Mouse (Mus musculus): ENCODE data around the gene Mst1r. TPM values are rescaled to one million over a fixed set of nuclear protein-coding genes. Genes with fewer than 3 reads are reported as not detected.

The Mst1r gene
- polyA plus RNA-seq, 1 experiment from 2014 or later = 2.8 TPM

- peaks cover 6% of the 10 kb centered on the region for H3K4me1 ChIP-seq (ENCODE audit: insufficient read depth, low read length)
Observed at GRCm38 (mm10) chr9:107890260-107890659, 16.4 kb upstream of the Mst1r start.

GRCm38 (mm10) chr9:107891023-107891422 is 15.7 kb upstream of the Mst1r start:
- Histone ChIP-seq H3K4me3 (ENCODE audit: low read length) (no peak overlapping the region), H3K27me3 (ENCODE audit: insufficient read depth, low read length) (peaks cover 2% of the 10 kb centered on the region; the same call in 1 of the 2 replicates), H3K36me3 (ENCODE audit: insufficient read depth, low read length) (no peaks in the 10 kb centered on the region), H3K9me3 (ENCODE audit: low read length) (no peaks in the 10 kb centered on the region), H3K27ac (ENCODE audit: low read length) (no peak overlapping the region), H3K9ac (replicated peaks; ENCODE audit: low read length) (no peak overlapping the region), H3K4me2 (replicated peaks; ENCODE audit: low read depth, low read length) (no peak overlapping the region), H3K4me1 (ENCODE audit: insufficient read depth, low read length) (peaks cover 6% of the 10 kb centered on the region)
- WGBS = 96% methylated on average over 1 of the region's 1 CpGs
- no peak for ATAC-seq (ENCODE audit: low FRiP score, low TSS enrichment)

More at GRCm38 (mm10) chr9:107890260-107890659, 16.4 kb upstream of the Mst1r start:
- no peaks in the 10 kb centered on the region for H3K9me3 ChIP-seq (ENCODE audit: low read length)
- H3K36me3 ChIP-seq (ENCODE audit: insufficient read depth, low read length) = no peaks in the 10 kb centered on the region
- H3K4me3 ChIP-seq (ENCODE audit: low read length) = no peak overlapping the region
- H3K27ac ChIP-seq (ENCODE audit: low read length) = no peak overlapping the region
- ATAC-seq (ENCODE audit: low FRiP score, low TSS enrichment) = no peak
- H3K4me2 ChIP-seq (replicated peaks; ENCODE audit: low read depth, low read length) = no peak overlapping the region
- H3K9ac ChIP-seq (replicated peaks; ENCODE audit: low read length) = no peak overlapping the region
- H3K27me3 ChIP-seq (ENCODE audit: insufficient read depth, low read length) = peaks cover 2% of the 10 kb centered on the region; the same call in 1 of the 2 replicates
- WGBS = 85% methylated on average over 6 of the region's 6 CpGs

DNA sequence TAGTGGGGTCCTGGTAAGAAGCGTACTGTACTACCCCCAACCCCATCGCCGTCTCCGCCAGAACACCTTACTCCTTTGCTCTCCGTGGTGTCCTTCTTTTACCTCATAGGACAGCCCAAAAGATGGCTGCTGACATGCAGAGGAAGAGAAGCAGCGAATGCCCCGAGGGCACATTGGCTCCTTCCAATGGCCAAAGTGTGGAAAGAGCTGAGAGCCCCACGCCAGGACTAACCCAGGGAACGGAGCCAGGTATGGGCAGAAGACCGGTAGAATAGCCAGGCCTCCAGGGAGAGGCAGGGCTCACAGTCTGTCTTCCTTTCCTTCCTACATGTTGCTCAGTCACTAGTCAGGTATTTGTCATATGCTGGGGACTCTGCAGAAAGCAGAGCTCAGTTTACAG is 8.1 kb upstream of the Mst1r start:
- peaks cover 9% of the 10 kb centered on the region for H3K27me3 ChIP-seq (ENCODE audit: insufficient read depth, low read length)
- no peaks in the 10 kb centered on the region for H3K36me3 ChIP-seq (ENCODE audit: insufficient read depth, low read length)
- no peaks in the 10 kb centered on the region for H3K9me3 ChIP-seq (ENCODE audit: low read length)
- H3K27ac ChIP-seq (ENCODE audit: low read length) = no peak overlapping the region
- peaks cover 15% of the 10 kb centered on the region for H3K4me1 ChIP-seq (ENCODE audit: insufficient read depth, low read length)
- no peak overlapping the region for H3K9ac ChIP-seq (replicated peaks; ENCODE audit: low read length)
- ATAC-seq (ENCODE audit: low FRiP score, low TSS enrichment) = no peak
- WGBS = 92% methylated on average over 10 of the region's 10 CpGs
- H3K4me3 ChIP-seq (ENCODE audit: low read length) = no peak overlapping the region
- no peak overlapping the region for H3K4me2 ChIP-seq (replicated peaks; ENCODE audit: low read depth, low read length)

GRCm38 (mm10) chr9:107899855-107900254 is 6.8 kb upstream of the Mst1r start:
- Histone ChIP-seq H3K36me3 (ENCODE audit: insufficient read depth, low read length) (no peaks in the 10 kb centered on the region), H3K4me2 (replicated peaks; ENCODE audit: low read depth, low read length) (no peak overlapping the region), H3K4me3 (ENCODE audit: low read length) (no peak overlapping the region), H3K4me1 (ENCODE audit: insufficient read depth, low read length) (peaks cover 16% of the 10 kb centered on the region), H3K9ac (replicated peaks; ENCODE audit: low read length) (no peak overlapping the region), H3K9me3 (ENCODE audit: low read length) (no peaks in the 10 kb centered on the region), H3K27ac (ENCODE audit: low read length) (no peak overlapping the region), H3K27me3 (ENCODE audit: insufficient read depth, low read length) (peaks cover 9% of the 10 kb centered on the region)
- WGBS = 73% methylated on average over 12 of the region's 12 CpGs
- no peak for ATAC-seq (ENCODE audit: low FRiP score, low TSS enrichment)

- ATAC-seq (ENCODE audit: low FRiP score, low TSS enrichment) = peak; percentile 56; the same call in 1 of the 2 replicates
- 6% methylated on average over 44 of the region's 44 CpGs for WGBS
- Histone ChIP-seq H3K4me3 (ENCODE audit: low read length) (peak overlapping the region; percentile 45), H3K27me3 (ENCODE audit: insufficient read depth, low read length) (peaks cover 9% of the 10 kb centered on the region), H3K9ac (replicated peaks; ENCODE audit: low read length) (peak overlapping the region; percentile 59), H3K36me3 (ENCODE audit: insufficient read depth, low read length) (no peaks in the 10 kb centered on the region), H3K4me1 (ENCODE audit: insufficient read depth, low read length) (peaks cover 25% of the 10 kb centered on the region), H3K4me2 (replicated peaks; ENCODE audit: low read depth, low read length) (peak overlapping the region; percentile 77), H3K9me3 (ENCODE audit: low read length) (no peaks in the 10 kb centered on the region), H3K27ac (ENCODE audit: low read length) (no peak overlapping the region)
Observed at GRCm38 (mm10) chr9:107900840-107901626, 5.6 kb upstream of the Mst1r start.

DNA sequence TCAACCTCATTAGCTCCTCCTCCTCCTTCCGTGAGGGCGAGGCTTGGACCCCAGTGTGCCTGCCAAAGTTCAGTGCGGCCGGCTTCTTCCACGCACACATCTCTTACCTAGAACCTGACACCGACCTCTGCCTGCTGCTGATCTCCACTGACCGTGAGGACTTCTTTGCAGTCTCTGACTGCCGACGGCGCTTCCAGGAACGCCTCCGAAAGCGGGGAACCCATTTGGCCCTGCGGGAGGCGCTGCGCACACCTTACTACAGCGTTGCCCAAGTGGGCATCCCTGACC is 5.1 kb upstream of the Mst1r start:
- H3K9me3 ChIP-seq (ENCODE audit: low read length) = no peaks in the 10 kb centered on the region
- H3K27me3 ChIP-seq (ENCODE audit: insufficient read depth, low read length) = peaks cover 9% of the 10 kb centered on the region
- H3K36me3 ChIP-seq (ENCODE audit: insufficient read depth, low read length) = no peaks in the 10 kb centered on the region
- peak overlapping the region; percentile 45 for H3K4me3 ChIP-seq (ENCODE audit: low read length)
- H3K4me1 ChIP-seq (ENCODE audit: insufficient read depth, low read length) = peaks cover 30% of the 10 kb centered on the region
- H3K4me2 ChIP-seq (replicated peaks; ENCODE audit: low read depth, low read length) = peak overlapping the region; percentile 77
- ATAC-seq (ENCODE audit: low FRiP score, low TSS enrichment) = no peak
- H3K9ac ChIP-seq (replicated peaks; ENCODE audit: low read length) = peak overlapping the region; percentile 14; the same call in 1 of the 2 replicates
- WGBS = 12% methylated on average over 17 of the region's 17 CpGs
- H3K27ac ChIP-seq (ENCODE audit: low read length) = no peak overlapping the region

- H3K36me3 ChIP-seq (ENCODE audit: insufficient read depth, low read length) = no peaks in the 10 kb centered on the region
- H3K27me3 ChIP-seq (ENCODE audit: insufficient read depth, low read length) = peaks cover 9% of the 10 kb centered on the region
- H3K4me1 ChIP-seq (ENCODE audit: insufficient read depth, low read length) = peaks cover 54% of the 10 kb centered on the region
- no peak overlapping the region for H3K27ac ChIP-seq (ENCODE audit: low read length)
- no peaks in the 10 kb centered on the region for H3K9me3 ChIP-seq (ENCODE audit: low read length)
- no peak overlapping the region for H3K4me3 ChIP-seq (ENCODE audit: low read length)
- 6% methylated on average over 4 of the region's 4 CpGs for WGBS
- peak; percentile 40; the same call in 1 of the 2 replicates for ATAC-seq (ENCODE audit: low FRiP score, low TSS enrichment)
- no peak overlapping the region for H3K4me2 ChIP-seq (replicated peaks; ENCODE audit: low read depth, low read length)
- no peak overlapping the region for H3K9ac ChIP-seq (replicated peaks; ENCODE audit: low read length)
Observed at GRCm38 (mm10) chr9:107904726-107905125, 1.9 kb upstream of the Mst1r start.

DNA sequence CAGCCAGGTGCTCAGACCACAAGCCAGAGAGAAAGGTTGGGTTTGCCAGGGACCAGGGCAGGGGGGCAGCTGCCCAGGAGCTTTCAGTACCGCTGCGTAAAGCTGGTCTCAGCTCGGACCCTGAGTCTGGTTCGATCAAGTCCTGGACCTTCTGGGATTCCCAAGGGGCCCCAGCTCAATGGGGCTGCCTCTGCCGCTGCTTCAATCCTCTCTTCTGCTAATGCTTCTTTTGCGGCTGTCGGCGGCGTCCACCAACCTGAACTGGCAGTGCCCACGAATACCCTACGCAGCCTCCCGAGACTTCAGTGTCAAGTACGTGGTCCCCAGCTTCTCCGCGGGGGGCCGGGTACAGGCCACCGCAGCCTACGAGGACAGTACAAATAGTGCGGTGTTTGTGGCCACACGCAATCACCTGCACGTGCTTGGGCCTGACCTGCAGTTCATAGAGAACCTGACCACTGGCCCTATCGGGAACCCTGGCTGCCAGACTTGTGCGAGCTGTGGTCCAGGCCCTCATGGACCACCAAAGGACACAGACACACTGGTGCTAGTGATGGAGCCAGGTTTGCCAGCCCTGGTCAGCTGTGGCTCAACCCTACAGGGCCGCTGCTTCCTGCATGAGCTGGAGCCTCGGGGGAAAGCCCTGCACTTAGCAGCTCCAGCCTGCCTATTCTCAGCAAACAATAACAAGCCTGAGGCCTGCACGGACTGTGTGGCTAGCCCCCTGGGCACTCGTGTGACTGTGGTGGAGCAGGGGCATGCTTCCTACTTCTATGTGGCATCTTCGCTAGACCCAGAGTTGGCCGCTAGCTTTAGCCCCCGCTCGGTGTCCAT is 511 bp downstream of the Mst1r start:
- Histone ChIP-seq H3K36me3 (ENCODE audit: insufficient read depth, low read length) (no peaks in the 10 kb centered on the region), H3K4me2 (replicated peaks; ENCODE audit: low read depth, low read length) (peak overlapping the region; percentile 74), H3K4me1 (ENCODE audit: insufficient read depth, low read length) (peaks cover 39% of the 10 kb centered on the region), H3K27me3 (ENCODE audit: insufficient read depth, low read length) (no peaks in the 10 kb centered on the region), H3K9me3 (ENCODE audit: low read length) (no peaks in the 10 kb centered on the region), H3K9ac (replicated peaks; ENCODE audit: low read length) (peak overlapping the region; percentile 62), H3K27ac (ENCODE audit: low read length) (no peak overlapping the region; the same call in 1 of the 2 replicates), H3K4me3 (ENCODE audit: low read length) (peak overlapping the region; percentile 44)
- ATAC-seq (ENCODE audit: low FRiP score, low TSS enrichment) = no peak
- WGBS = 48% methylated on average over 31 of the region's 31 CpGs

DNA sequence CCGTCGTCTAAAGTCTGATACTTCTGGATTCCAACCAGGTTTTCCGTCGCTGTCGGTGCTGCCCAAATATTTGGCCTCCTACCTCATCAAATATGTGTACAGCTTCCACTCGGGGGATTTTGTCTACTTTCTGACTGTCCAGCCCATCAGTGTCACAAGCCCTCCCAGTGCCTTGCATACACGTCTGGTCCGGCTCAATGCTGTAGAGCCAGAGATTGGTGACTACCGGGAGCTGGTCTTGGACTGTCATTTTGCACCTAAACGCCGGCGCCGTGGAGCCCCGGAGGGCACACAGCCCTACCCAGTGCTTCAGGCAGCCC is 1.1 kb downstream of the Mst1r start:
- ATAC-seq (ENCODE audit: low FRiP score, low TSS enrichment) = no peak
- peak overlapping the region; percentile 3; the same call in 1 of the 2 replicates for H3K4me3 ChIP-seq (ENCODE audit: low read length)
- H3K36me3 ChIP-seq (ENCODE audit: insufficient read depth, low read length) = no peaks in the 10 kb centered on the region
- H3K27me3 ChIP-seq (ENCODE audit: insufficient read depth, low read length) = no peaks in the 10 kb centered on the region
- no peaks in the 10 kb centered on the region for H3K9me3 ChIP-seq (ENCODE audit: low read length)
- peaks cover 39% of the 10 kb centered on the region for H3K4me1 ChIP-seq (ENCODE audit: insufficient read depth, low read length)
- no peak overlapping the region for H3K9ac ChIP-seq (replicated peaks; ENCODE audit: low read length)
- WGBS = 76% methylated on average over 14 of the region's 14 CpGs
- H3K27ac ChIP-seq (ENCODE audit: low read length) = no peak overlapping the region
- peak overlapping the region; percentile 74 for H3K4me2 ChIP-seq (replicated peaks; ENCODE audit: low read depth, low read length)
